Mouse (Mus musculus): ENCODE measurements around the gene Wwox. TPM values are rescaled to one million over a fixed set of nuclear protein-coding genes. Genes with fewer than 3 reads are reported as not detected.

Gene Wwox
- polyA plus RNA-seq, 2 experiments: 2.5 to 2.6 TPM

GRCm38 (mm10) chr8:115214870-115215269, 775.4 kb downstream of the Wwox start:
- H3K27ac ChIP-seq: no peak overlapping the region
- no peaks in the 10 kb centered on the region for H3K9me3 ChIP-seq (ENCODE audit: control insufficient read depth, low read length)
- H3K36me3 ChIP-seq (replicated peaks; ENCODE audit: control insufficient read depth, insufficient read depth, low read depth): no peaks in the 10 kb centered on the region
- TF ChIP-seq CTCF (IDR thresholded peaks at IDR 0.05; ENCODE audit: low read depth): no peak
- TF ChIP-seq EP300 (IDR thresholded peaks at IDR 0.05; ENCODE audit: low read depth): no peak
- no peak for ATAC-seq (ENCODE audit: insufficient read depth)
- DNase-seq (ENCODE audit: low read depth in 3 of 3, low spot score in 3 of 3): no peak
- no peak overlapping the region for H3K4me3 ChIP-seq (ENCODE audit: insufficient read depth in 1 of 2, low read depth in 2 of 2, low read length in 2 of 2)
- 73% methylated on average over 17 of the region's 17 CpGs for WGBS (ENCODE audit: insufficient replicate concordance)
- no peak overlapping the region for H3K9ac ChIP-seq (replicated peaks)
- H3K4me1 ChIP-seq (replicated peaks; ENCODE audit: control insufficient read depth in 2 of 2, insufficient read depth in 2 of 2, low read length in 1 of 2): peaks cover 0 to 4% of the 10 kb centered on the region in 2 experiments; a peak in 1 of 4 replicates
- H3K27me3 ChIP-seq (ENCODE audit: control insufficient read depth, insufficient read depth, low read length): no peaks in the 10 kb centered on the region
- no peak overlapping the region for H3K4me2 ChIP-seq (ENCODE audit: low read depth)

GRCm38 (mm10) chr8:115216801-115217200, 777.3 kb downstream of the Wwox start:
- 52% methylated on average over 3 of the region's 3 CpGs for WGBS (ENCODE audit: insufficient replicate concordance)
- Histone ChIP-seq H3K27ac (no peak overlapping the region), H3K9ac (replicated peaks) (no peak overlapping the region), H3K9me3 (ENCODE audit: control insufficient read depth, low read length) (no peaks in the 10 kb centered on the region), H3K4me3 (ENCODE audit: insufficient read depth in 1 of 2, low read depth in 2 of 2, low read length in 2 of 2) (no peak overlapping the region), H3K4me1 (replicated peaks; ENCODE audit: control insufficient read depth in 2 of 2, insufficient read depth in 2 of 2, low read length in 1 of 2) (peaks cover 0 to 4% of the 10 kb centered on the region in 2 experiments; a peak in 1 of 4 replicates), H3K27me3 (ENCODE audit: control insufficient read depth, insufficient read depth, low read length) (no peaks in the 10 kb centered on the region), H3K4me2 (ENCODE audit: low read depth) (no peak overlapping the region), H3K36me3 (replicated peaks; ENCODE audit: control insufficient read depth, insufficient read depth, low read depth) (no peaks in the 10 kb centered on the region)
- TF ChIP-seq CTCF (IDR thresholded peaks at IDR 0.05; ENCODE audit: low read depth): no peak
- no peak for TF ChIP-seq EP300 (IDR thresholded peaks at IDR 0.05; ENCODE audit: low read depth)
- no peak for DNase-seq (ENCODE audit: low read depth in 3 of 3, low spot score in 3 of 3)
- no peak for ATAC-seq (ENCODE audit: insufficient read depth)

- no peak overlapping the region for H3K27ac ChIP-seq
- H3K9me3 ChIP-seq (ENCODE audit: control insufficient read depth, low read length): no peaks in the 10 kb centered on the region
- no peak overlapping the region for H3K9ac ChIP-seq (replicated peaks)
- ATAC-seq (ENCODE audit: insufficient read depth): no peak
- H3K36me3 ChIP-seq (replicated peaks; ENCODE audit: control insufficient read depth, insufficient read depth, low read depth): no peaks in the 10 kb centered on the region
- H3K4me3 ChIP-seq (ENCODE audit: insufficient read depth in 1 of 2, low read depth in 2 of 2, low read length in 2 of 2): no peak overlapping the region
- no peak for TF ChIP-seq EP300 (IDR thresholded peaks at IDR 0.05; ENCODE audit: low read depth)
- TF ChIP-seq CTCF (IDR thresholded peaks at IDR 0.05; ENCODE audit: low read depth): no peak
- 58% methylated on average over 13 of the region's 13 CpGs for WGBS (ENCODE audit: insufficient replicate concordance)
- no peak overlapping the region for H3K4me2 ChIP-seq (ENCODE audit: low read depth)
- H3K4me1 ChIP-seq (replicated peaks; ENCODE audit: control insufficient read depth in 2 of 2, insufficient read depth in 2 of 2, low read length in 1 of 2): no peaks in the 10 kb centered on the region; a peak in 1 of 4 replicates
- no peak for DNase-seq (ENCODE audit: low read depth in 3 of 3, low spot score in 3 of 3)
- H3K27me3 ChIP-seq (ENCODE audit: control insufficient read depth, insufficient read depth, low read length): no peaks in the 10 kb centered on the region
Observed at GRCm38 (mm10) chr8:115222545-115222944, 783.1 kb downstream of the Wwox start.

- no peak for TF ChIP-seq EP300 (IDR thresholded peaks at IDR 0.05; ENCODE audit: low read depth)
- no peak for TF ChIP-seq CTCF (IDR thresholded peaks at IDR 0.05; ENCODE audit: low read depth)
- DNase-seq (ENCODE audit: low read depth in 3 of 3, low spot score in 3 of 3): peak in 1 of 3 experiments; percentile 2
- 38% methylated on average over 20 of the region's 20 CpGs for WGBS (ENCODE audit: insufficient replicate concordance)
Observed at GRCm38 (mm10) chr8:115226781-115227583, 787.5 kb downstream of the Wwox start.

GRCm38 (mm10) chr8:115228903-115229302, 789.4 kb downstream of the Wwox start:
- WGBS (ENCODE audit: insufficient replicate concordance): 61% methylated on average over 11 of the region's 11 CpGs
- no peak overlapping the region for H3K4me2 ChIP-seq (ENCODE audit: low read depth)
- no peak overlapping the region for H3K4me3 ChIP-seq (ENCODE audit: insufficient read depth in 1 of 2, low read depth in 2 of 2, low read length in 2 of 2)
- H3K9ac ChIP-seq (replicated peaks): no peak overlapping the region
- ATAC-seq (ENCODE audit: insufficient read depth) (no peak), DNase-seq (ENCODE audit: low read depth in 3 of 3, low spot score in 3 of 3) (no peak)
- no peaks in the 10 kb centered on the region for H3K9me3 ChIP-seq (ENCODE audit: control insufficient read depth, low read length)
- no peaks in the 10 kb centered on the region for H3K27me3 ChIP-seq (ENCODE audit: control insufficient read depth, insufficient read depth, low read length)
- no peak for TF ChIP-seq CTCF (IDR thresholded peaks at IDR 0.05; ENCODE audit: low read depth)
- no peak for TF ChIP-seq EP300 (IDR thresholded peaks at IDR 0.05; ENCODE audit: low read depth)
- no peak overlapping the region for H3K27ac ChIP-seq
- no peaks in the 10 kb centered on the region for H3K36me3 ChIP-seq (replicated peaks; ENCODE audit: control insufficient read depth, insufficient read depth, low read depth)
- no peaks in the 10 kb centered on the region; a peak in 1 of 4 replicates for H3K4me1 ChIP-seq (replicated peaks; ENCODE audit: control insufficient read depth in 2 of 2, insufficient read depth in 2 of 2, low read length in 1 of 2)

More at GRCm38 (mm10) chr8:115226781-115227583, 787.5 kb downstream of the Wwox start:
- Histone ChIP-seq H3K4me1 (replicated peaks; ENCODE audit: control insufficient read depth in 2 of 2, insufficient read depth in 2 of 2, low read length in 1 of 2) (no peaks in the 10 kb centered on the region; a peak in 1 of 4 replicates), H3K36me3 (replicated peaks; ENCODE audit: control insufficient read depth, insufficient read depth, low read depth) (no peaks in the 10 kb centered on the region), H3K27me3 (ENCODE audit: control insufficient read depth, insufficient read depth, low read length) (no peaks in the 10 kb centered on the region), H3K27ac (no peak overlapping the region), H3K4me2 (ENCODE audit: low read depth) (no peak overlapping the region), H3K4me3 (ENCODE audit: insufficient read depth in 1 of 2, low read depth in 2 of 2, low read length in 2 of 2) (no peak overlapping the region), H3K9ac (replicated peaks) (no peak overlapping the region), H3K9me3 (ENCODE audit: control insufficient read depth, low read length) (no peaks in the 10 kb centered on the region)
- no peak for ATAC-seq (ENCODE audit: insufficient read depth)

All from liver, embryonic 14.5 days (tissue).